Mouse (Mus musculus): ENCODE measurements at regions not wholly inside any gene's neighbourhood (a gene's known extent, or its start where the extent isn't known, plus 50 kb on each side); places are given as distances from the start of the nearest gene placed in this dataset.

GRCm38 (mm10) chr19:27556697-27557096 is 127.1 kb upstream of the Pum3 start:
- Histone ChIP-seq H3K27me3 (ENCODE audit: control insufficient read depth, insufficient read depth, low read length) (no peaks in the 10 kb centered on the region), H3K4me3 (ENCODE audit: insufficient read depth in 1 of 2, low read depth in 2 of 2, low read length in 2 of 2) (no peak overlapping the region), H3K4me1 (replicated peaks; ENCODE audit: control insufficient read depth in 2 of 2, insufficient read depth in 2 of 2, low read length in 1 of 2) (no peaks in the 10 kb centered on the region), H3K36me3 (replicated peaks; ENCODE audit: control insufficient read depth, insufficient read depth, low read depth) (no peaks in the 10 kb centered on the region), H3K27ac (no peak overlapping the region), H3K9me3 (ENCODE audit: control insufficient read depth, low read length) (no peaks in the 10 kb centered on the region), H3K4me2 (ENCODE audit: low read depth) (no peak overlapping the region), H3K9ac (replicated peaks) (no peak overlapping the region)
- TF ChIP-seq CTCF (IDR thresholded peaks at IDR 0.05; ENCODE audit: low read depth), result no peak
- no peak for TF ChIP-seq EP300 (IDR thresholded peaks at IDR 0.05; ENCODE audit: low read depth)
- ATAC-seq (ENCODE audit: insufficient read depth) (no peak), DNase-seq (ENCODE audit: low read depth in 3 of 3, low spot score in 3 of 3) (no peak)
- WGBS (ENCODE audit: insufficient replicate concordance), result 63% methylated on average over 4 of the region's 4 CpGs

GRCm38 (mm10) chr19:27554841-27555240 is 125.2 kb upstream of the Pum3 start:
- TF ChIP-seq CTCF (IDR thresholded peaks at IDR 0.05; ENCODE audit: low read depth), result no peak
- 83% methylated on average over 4 of the region's 4 CpGs for WGBS (ENCODE audit: insufficient replicate concordance)
- no peak for ATAC-seq (ENCODE audit: insufficient read depth)

GRCm38 (mm10) chr19:27553266-27553665 is 123.6 kb upstream of the Pum3 start:
- WGBS (ENCODE audit: insufficient replicate concordance), result 66% methylated on average over 11 of the region's 11 CpGs
- Histone ChIP-seq H3K27me3 (ENCODE audit: control insufficient read depth, insufficient read depth, low read length) (no peaks in the 10 kb centered on the region), H3K4me2 (ENCODE audit: low read depth) (no peak overlapping the region), H3K9me3 (ENCODE audit: control insufficient read depth, low read length) (no peaks in the 10 kb centered on the region), H3K9ac (replicated peaks) (no peak overlapping the region), H3K36me3 (replicated peaks; ENCODE audit: control insufficient read depth, insufficient read depth, low read depth) (no peaks in the 10 kb centered on the region), H3K4me3 (ENCODE audit: insufficient read depth in 1 of 2, low read depth in 2 of 2, low read length in 2 of 2) (no peak overlapping the region), H3K4me1 (replicated peaks; ENCODE audit: control insufficient read depth in 2 of 2, insufficient read depth in 2 of 2, low read length in 1 of 2) (no peaks in the 10 kb centered on the region), H3K27ac (no peak overlapping the region)
- TF ChIP-seq CTCF (IDR thresholded peaks at IDR 0.05; ENCODE audit: low read depth) (no peak), EP300 (IDR thresholded peaks at IDR 0.05; ENCODE audit: low read depth) (no peak)
- DNase-seq (ENCODE audit: low read depth in 3 of 3, low spot score in 3 of 3), result no peak
- ATAC-seq (ENCODE audit: insufficient read depth), result no peak

More at GRCm38 (mm10) chr19:27554841-27555240, 125.2 kb upstream of the Pum3 start:
- Histone ChIP-seq H3K27me3 (ENCODE audit: control insufficient read depth, insufficient read depth, low read length) (no peaks in the 10 kb centered on the region), H3K4me3 (ENCODE audit: insufficient read depth in 1 of 2, low read depth in 2 of 2, low read length in 2 of 2) (no peak overlapping the region), H3K4me1 (replicated peaks; ENCODE audit: control insufficient read depth in 2 of 2, insufficient read depth in 2 of 2, low read length in 1 of 2) (no peaks in the 10 kb centered on the region), H3K36me3 (replicated peaks; ENCODE audit: control insufficient read depth, insufficient read depth, low read depth) (no peaks in the 10 kb centered on the region), H3K27ac (no peak overlapping the region), H3K4me2 (ENCODE audit: low read depth) (no peak overlapping the region), H3K9ac (replicated peaks) (no peak overlapping the region), H3K9me3 (ENCODE audit: control insufficient read depth, low read length) (no peaks in the 10 kb centered on the region)
- DNase-seq (ENCODE audit: low read depth in 3 of 3, low spot score in 3 of 3), result no peak

- DNase-seq (ENCODE audit: low read depth in 3 of 3, low spot score in 3 of 3) (no peak), ATAC-seq (ENCODE audit: insufficient read depth) (no peak)
- Histone ChIP-seq H3K4me1 (replicated peaks; ENCODE audit: control insufficient read depth in 2 of 2, insufficient read depth in 2 of 2, low read length in 1 of 2) (no peaks in the 10 kb centered on the region), H3K4me3 (ENCODE audit: insufficient read depth in 1 of 2, low read depth in 2 of 2, low read length in 2 of 2) (no peak overlapping the region), H3K27me3 (ENCODE audit: control insufficient read depth, insufficient read depth, low read length) (no peaks in the 10 kb centered on the region), H3K4me2 (ENCODE audit: low read depth) (no peak overlapping the region), H3K36me3 (replicated peaks; ENCODE audit: control insufficient read depth, insufficient read depth, low read depth) (no peaks in the 10 kb centered on the region), H3K9ac (replicated peaks) (no peak overlapping the region), H3K9me3 (ENCODE audit: control insufficient read depth, low read length) (no peaks in the 10 kb centered on the region), H3K27ac (no peak overlapping the region)
- TF ChIP-seq CTCF (IDR thresholded peaks at IDR 0.05; ENCODE audit: low read depth), result no peak
- no peak for TF ChIP-seq EP300 (IDR thresholded peaks at IDR 0.05; ENCODE audit: low read depth)
- WGBS (ENCODE audit: insufficient replicate concordance), result 63% methylated on average over 3 of the region's 3 CpGs
Measured at GRCm38 (mm10) chr19:27537746-27538145, 108.1 kb upstream of the Pum3 start.

- Histone ChIP-seq H3K9ac (replicated peaks) (no peak overlapping the region), H3K27ac (no peak overlapping the region), H3K36me3 (replicated peaks; ENCODE audit: control insufficient read depth, insufficient read depth, low read depth) (no peaks in the 10 kb centered on the region), H3K4me3 (ENCODE audit: insufficient read depth in 1 of 2, low read depth in 2 of 2, low read length in 2 of 2) (no peak overlapping the region), H3K9me3 (ENCODE audit: control insufficient read depth, low read length) (no peaks in the 10 kb centered on the region), H3K27me3 (ENCODE audit: control insufficient read depth, insufficient read depth, low read length) (no peaks in the 10 kb centered on the region), H3K4me1 (replicated peaks; ENCODE audit: control insufficient read depth in 2 of 2, insufficient read depth in 2 of 2, low read length in 1 of 2) (no peaks in the 10 kb centered on the region), H3K4me2 (ENCODE audit: low read depth) (no peak overlapping the region)
- ATAC-seq (ENCODE audit: insufficient read depth) (no peak), DNase-seq (ENCODE audit: low read depth in 3 of 3, low spot score in 3 of 3) (no peak)
- no peak for TF ChIP-seq CTCF (IDR thresholded peaks at IDR 0.05; ENCODE audit: low read depth)
- no peak for TF ChIP-seq EP300 (IDR thresholded peaks at IDR 0.05; ENCODE audit: low read depth)
- 55% methylated on average over 9 of the region's 9 CpGs for WGBS (ENCODE audit: insufficient replicate concordance)
Measured at GRCm38 (mm10) chr19:27537066-27537465, 107.4 kb upstream of the Pum3 start.

Measured in liver, embryonic 14.5 days (tissue).